Mouse (Mus musculus) spleen, postnatal 4 days (tissue): Measurements from ENCODE around the gene Gpr156.

Experiments used
- DNase-seq, 2 experiments: peaks; one replicate each; pipeline ENCODE4 v3.0.0; 2022; ENCODE audit warnings: low spot score in 2 of 2

Gpr156 gene

DNA sequence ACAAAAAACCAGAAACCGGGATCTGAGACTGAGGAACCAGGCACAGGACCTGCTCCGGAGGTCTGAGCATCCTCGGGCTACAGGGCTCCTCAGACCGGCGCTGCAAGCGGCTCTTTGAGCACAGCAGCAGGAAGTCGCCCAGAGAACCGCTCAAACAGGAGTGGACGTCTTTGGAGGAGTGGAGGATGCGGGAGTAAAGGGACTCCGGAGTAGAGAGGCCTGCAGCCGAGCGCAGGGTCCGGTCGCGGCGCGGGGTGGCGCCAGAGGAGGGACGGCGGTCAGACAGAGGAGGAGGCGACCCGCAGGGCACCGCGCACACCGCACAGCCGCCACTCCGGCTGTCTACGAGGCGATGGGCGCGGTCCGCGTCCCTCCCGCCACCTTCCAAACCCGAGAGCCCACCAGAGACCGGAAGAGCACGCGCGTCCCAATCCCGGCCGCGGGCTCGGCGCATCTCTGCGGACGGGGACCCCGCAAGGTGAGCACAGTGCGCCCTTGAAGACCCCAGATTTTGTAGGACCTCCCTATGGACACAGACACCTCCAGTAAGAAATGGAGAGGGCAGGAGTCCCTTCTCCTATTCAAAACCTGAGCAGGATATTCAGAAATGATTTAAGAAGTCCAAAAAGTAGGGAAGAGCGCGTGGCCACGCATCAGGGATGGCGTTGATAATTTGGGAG lies at the start of gene Gpr156:
Gene Gpr156, plus strand, starts transcription at position 359 of the 680 bp plus-strand sequence.
- peak in 1 of 2 experiments; percentile 65 for DNase-seq

- peak; percentile 71 to 87 for DNase-seq
Observed at GRCm38 (mm10) chr16:37867791-37868505, 48.3 kb upstream of the Gpr156 start, which contains the start of gene Lrrc58. Gene Lrrc58, plus strand, starts transcription at chr16:37868389.

DNA sequence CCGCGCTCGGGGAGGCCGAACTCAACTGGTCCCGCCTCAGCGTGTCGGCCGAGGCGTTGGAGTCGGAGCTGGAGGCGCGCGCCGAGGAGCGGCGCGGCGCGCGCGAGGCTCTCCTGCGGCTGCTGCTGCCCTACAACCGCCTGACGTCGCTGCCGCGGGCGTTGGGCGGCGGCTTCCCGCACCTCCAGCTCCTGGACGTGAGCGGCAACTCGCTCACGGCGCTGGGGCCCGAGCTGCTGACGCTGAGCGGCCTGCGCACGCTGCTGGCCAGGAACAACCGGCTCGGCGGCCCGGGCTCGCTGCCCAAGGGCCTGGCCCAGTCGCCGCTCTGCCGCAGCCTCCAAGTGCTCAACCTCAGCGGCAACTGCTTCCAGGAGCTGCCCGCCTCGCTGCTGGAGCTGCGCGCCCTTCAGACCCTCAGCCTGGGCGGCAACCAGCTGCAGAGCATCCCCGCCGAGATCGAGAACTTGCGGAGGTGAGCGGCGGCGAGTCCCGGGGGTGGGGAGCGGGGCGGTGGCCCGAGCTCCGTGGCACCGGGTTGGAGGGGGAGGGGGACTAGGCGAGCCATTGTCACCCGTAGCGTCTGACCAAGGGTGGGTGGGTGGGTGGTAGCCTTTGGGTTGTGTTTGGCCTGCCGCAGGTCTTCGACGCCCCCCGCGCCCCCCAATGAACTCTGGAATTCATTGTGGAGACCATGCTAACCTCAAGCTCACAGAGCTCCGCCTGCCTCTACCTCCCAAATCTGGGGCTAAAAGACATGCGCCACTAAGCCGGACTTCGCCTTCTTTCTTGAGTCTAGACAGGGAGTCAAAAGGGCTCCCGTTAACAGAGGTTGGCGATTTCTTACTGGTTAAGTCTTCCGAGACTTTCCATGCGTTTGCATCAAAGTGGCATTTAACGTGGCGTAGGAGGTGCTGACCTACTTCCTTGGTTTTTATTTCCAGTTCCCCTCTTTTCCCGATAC lies 47.5 kb upstream of the Gpr156 start:
- peak; percentile 20 to 71 for DNase-seq

DNA sequence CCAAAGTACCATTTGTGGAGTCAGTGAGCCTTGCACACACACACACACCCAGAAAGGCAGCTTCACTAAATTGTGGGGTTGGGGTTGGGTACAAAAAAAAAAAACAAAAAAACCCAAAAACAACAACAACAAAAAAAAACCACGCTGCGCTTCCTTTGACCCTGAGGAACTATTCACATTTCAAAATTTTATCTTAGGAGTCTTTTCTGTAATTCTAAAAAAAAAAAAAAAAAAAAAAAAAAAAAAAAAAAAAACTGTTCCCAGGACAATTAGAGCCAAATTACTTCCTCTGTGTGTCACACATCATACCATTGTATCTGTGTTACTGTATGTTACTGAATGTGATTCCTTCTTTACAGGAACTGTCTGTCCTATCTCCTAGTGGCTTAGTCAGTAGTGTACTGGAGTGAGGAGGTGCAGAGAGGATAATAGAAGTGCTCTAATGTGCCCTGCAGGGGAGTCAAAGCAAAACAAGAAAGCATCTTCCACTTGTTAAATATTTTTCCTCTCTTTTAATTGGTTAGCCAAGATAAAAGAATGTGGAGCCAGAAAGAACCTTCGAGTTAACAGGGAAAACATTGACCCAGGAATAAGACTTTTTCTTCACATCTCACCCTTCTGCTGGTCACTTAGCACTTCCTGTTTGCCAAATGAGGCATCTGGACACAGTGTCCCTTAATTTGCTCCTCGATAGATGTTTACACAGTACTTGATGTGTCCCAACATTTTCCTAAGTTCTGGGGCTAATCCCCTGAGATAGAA lies 46.6 kb upstream of the Gpr156 start:
- DNase-seq: peak in 1 of 2 experiments; percentile 28

GRCm38 (mm10) chr16:37871112-37871715 lies 45.1 kb upstream of the Gpr156 start:
- DNase-seq: peak in 1 of 2 experiments; percentile 41

GRCm38 (mm10) chr16:37874501-37875235 lies 41.6 kb upstream of the Gpr156 start:
- DNase-seq: peak in 1 of 2 experiments; percentile 38

GRCm38 (mm10) chr16:37877406-37877805 lies 38.9 kb upstream of the Gpr156 start:
- peak in 1 of 2 experiments; percentile 15 for DNase-seq

DNA sequence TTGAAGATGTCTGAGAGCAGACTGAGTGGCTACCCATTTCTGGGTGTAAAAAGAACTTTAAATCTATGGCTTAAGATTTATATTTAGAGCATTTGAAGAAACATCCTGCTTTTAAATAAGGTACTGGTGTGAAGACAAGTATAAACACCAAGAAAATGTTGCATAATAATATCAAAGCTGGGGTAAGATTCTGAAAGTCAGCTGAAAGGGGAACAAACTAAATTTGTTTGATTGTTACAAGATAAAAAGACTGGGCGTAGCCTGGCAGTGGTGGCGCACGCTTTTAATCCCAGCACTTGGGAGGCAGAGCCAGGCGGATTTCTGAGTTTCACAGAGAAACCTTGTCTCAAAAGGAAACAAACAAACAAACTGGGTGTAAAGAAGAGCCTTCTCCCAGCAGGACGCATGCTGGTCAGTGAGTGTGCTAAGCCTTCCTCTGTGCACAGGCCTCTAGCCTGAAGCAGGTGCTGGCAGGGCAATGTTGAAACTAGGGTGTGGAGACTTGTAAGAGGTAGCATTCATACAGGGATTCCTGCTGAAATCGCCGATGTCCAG lies 37.3 kb upstream of the Gpr156 start:
- peak in 1 of 2 experiments; percentile 48 for DNase-seq

DNA sequence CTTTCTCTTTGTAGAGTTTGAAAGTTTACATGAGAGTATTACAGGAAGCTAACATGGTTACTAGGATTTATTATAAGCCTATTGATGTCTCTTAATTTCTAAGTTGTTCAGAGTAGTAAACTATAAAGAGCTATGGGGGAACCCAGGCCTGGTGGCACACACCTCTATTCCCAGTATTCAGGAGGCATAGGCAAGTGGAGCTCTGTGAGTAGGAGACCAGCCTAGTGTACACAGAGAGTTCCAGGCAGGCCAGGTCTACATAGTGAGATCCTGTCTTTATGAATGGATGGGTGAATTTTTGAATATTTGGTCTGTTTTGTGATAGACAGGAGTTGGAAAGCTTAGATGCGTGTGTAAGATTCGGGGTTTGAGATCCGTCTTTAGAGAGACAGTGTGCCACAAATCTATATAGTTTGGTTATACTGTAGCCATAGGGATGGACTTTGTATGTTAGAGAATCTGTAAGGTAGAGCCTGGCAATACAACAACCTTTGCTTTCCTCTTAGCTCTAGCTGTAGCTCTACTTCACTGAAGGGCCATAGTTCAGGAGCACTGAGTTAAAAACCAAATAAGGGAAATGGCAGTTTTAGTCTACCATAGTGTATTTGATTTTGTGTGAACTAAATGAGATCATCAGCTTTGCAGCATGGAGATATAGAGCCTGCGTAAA lies 36.4 kb upstream of the Gpr156 start:
- DNase-seq: peak in 1 of 2 experiments; percentile 29

DNA sequence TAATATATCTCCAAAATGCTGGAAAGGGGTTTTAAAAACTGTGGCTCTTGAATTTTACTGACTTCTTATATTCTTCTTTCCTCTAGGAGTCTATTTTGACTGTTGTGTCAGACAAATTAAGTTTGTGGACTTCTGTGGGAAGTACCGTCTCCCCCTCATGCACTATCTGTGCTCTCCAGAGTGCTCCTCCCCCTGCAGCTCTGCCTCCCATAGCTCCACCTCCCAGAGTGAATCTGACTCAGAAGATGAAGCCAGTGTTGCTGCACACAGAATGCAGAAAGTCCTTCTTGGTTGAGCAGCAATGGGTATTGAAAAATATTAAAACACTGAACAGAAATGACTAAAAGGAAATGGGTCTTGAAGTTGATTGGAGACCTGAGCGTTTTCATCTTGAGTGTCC lies 35.1 kb upstream of the Gpr156 start:
- no peak for DNase-seq

DNA sequence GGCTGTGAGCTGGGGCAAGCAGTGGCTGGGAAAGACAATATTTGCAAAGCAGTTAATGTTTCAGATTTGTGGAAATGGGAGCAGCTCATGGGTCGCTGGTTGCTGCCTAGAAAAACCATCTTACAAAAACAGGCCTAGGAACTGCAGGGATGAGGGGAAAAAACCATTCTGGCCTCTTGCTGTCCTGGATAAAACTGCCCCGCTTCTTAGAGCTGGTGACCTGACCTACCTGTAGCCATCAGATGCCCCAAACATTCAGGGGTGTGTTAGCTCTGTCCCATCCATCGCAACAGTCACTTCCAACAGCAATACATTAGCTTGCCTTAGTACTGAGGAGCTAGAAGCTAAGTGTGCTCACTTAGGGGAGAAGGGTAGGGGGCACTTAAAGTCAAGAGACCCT lies 27.3 kb upstream of the Gpr156 start:
- DNase-seq: no peak

DNA sequence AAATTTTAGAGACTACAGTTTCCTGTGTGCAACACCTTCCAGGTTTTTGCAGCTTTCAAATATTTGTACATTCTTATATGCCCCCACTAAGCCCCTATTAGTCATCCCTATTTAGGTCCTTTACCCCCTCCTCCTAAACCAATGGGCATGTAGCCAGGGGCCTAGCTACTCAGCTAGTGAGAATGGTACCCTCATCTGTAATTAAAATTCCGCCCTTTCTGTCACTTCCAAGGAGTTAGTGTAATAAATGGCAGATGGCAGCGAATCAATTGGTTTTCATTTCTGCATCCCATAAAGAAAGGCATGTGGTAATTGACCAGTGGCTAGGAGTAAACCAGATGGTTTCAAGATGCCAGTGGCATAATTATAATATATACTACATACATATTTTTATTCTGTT lies 23.6 kb upstream of the Gpr156 start:
- DNase-seq: no peak

DNA sequence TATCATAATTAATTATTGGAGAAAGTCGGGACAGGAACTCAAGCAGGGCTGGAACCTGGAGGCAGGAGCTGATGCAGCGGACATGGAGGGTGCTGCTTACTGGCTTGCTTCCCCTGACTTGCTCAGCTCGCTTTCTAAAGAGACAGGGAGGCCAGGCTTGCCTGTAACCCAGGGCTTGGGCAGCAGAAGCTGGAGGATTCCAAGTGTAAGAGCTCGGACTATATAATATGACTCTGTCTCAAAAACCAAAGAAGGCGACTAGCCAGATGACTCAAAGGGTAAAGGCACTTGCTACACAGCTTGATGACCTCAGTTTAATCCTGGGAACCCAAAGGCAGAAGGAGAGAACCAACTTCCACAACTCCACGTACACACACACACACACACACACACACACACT lies 22.9 kb upstream of the Gpr156 start:
- DNase-seq: no peak

DNA sequence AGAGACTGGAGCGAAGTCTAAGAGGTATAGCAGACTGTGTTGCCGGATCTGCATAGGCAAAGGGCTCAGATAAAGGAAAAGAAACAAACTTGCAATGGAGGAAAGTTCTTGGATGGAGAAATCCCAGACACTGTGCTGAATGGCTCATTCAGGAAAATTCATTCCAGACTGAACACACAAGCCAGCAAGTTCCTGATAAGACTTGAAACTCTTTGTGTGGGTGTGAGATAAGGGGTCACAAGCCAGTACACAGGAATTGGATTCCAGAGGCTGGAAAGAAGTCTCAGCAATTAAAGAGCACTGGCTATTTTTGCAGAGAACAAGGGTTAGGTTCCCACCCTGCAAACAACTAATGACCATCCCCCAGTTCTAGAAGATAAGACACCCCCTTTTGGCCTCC lies 22.4 kb upstream of the Gpr156 start:
- no peak for DNase-seq

DNA sequence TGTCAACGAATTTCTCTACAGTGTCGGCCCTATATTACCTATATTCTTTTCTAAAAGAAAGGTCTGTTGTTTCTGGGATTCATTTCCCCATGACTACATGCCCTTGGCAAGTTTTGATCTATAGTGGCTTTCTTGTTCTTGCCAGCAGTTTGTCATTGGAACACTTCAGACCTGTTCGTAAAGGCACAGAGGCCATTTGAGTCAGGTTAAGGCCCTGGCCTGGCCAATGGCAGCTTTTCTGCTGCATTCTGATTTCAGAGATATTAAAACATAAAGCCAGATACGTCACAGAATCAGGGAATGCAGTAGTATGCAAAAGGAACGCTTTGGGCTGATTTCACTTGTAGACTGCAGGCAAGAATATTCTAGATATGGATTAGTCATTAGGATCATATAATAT lies 17.5 kb upstream of the Gpr156 start:
- DNase-seq: no peak

DNA sequence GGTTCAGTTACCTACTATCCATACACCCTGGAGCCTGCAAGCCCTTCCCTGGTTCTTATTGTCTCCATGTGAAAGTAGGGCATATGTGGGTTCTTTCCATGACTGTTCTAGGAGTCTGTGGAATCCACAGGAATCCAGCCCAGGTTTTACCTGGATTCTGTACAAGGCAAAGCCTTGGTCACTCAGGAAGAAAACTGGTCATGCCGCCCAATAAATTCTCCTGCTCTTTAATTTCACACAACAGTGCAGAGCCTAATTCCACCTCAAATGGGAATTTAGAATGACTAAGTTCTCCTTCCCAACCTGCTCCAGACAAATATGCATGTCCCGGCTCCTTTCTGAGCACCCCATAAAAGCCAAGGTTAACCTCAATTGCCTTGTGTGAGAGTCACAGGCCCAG lies 16.9 kb upstream of the Gpr156 start:
- DNase-seq: no peak

GRCm38 (mm10) chr16:37901318-37901717 lies 15.0 kb upstream of the Gpr156 start:
- no peak for DNase-seq

GRCm38 (mm10) chr16:37906456-37906855 lies 9.8 kb upstream of the Gpr156 start:
- DNase-seq: no peak

DNA sequence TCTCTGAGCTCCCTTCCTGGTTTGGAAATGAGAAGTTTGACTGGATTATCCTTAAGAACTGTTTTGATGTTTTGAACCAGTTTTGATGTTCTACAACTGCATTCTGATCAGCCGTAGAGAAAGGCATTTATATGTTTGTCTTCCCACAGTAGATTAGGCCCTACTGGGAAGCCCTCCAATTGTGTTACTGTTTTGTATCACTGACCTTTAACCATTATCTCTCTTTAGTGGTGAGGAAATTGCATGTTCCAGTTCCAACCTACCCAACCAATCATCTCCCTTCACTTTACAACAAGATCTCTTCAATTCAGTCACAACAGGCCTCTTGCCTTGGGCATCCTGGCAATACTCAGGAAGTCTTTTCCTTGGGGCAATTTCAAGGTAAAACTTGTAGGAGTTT lies 5.2 kb upstream of the Gpr156 start:
- no peak for DNase-seq
